Mouse (Mus musculus) G1E (cell line): ENCODE results near the gene Gm11541. TPM values are rescaled to one million over a fixed set of nuclear protein-coding genes. Genes with fewer than 3 reads are reported as not detected.

ENCODE experiments used
- ATAC-seq: 2 replicates; pipeline ENCODE4 v1.8.0; 2016; ENCODE audit warnings: mild to moderate bottlenecking; ENCODE audit not compliant: insufficient number of reproducible peaks, poor library complexity, low FRiP score, severe bottlenecking; ENCODE audit errors: extremely low read depth
- DNase-seq: peaks from one replicate; pipeline ENCODE4 v3.0.0; 2012; ENCODE audit warnings: low spot score
- H3K27me3 ChIP-seq: 2 replicates; pipeline ENCODE4 v1.6.1; 2012; ENCODE audit warnings: mild to moderate bottlenecking, low read length, inconsistent platforms; ENCODE audit not compliant: insufficient read depth
- H3K36me3 ChIP-seq: replicated peaks from 2 replicates; pipeline ENCODE3; 2012; ENCODE audit warnings: mild to moderate bottlenecking, inconsistent platforms
- H3K4me1 ChIP-seq: 2 replicates; pipeline ENCODE4 v1.6.1; 2012; ENCODE audit warnings: low read depth, low read length, inconsistent platforms, mixed read lengths; ENCODE audit not compliant: insufficient read depth
- H3K4me3 ChIP-seq: 2 replicates; pipeline ENCODE4 v1.5.1; 2012; ENCODE audit warnings: low read depth, mild to moderate bottlenecking, inconsistent platforms, low read length, moderate library complexity, mixed read lengths
- H3K9me3 ChIP-seq: replicated peaks from 2 replicates; pipeline ENCODE4 v1.6.1; 2012; ENCODE audit warnings: inconsistent platforms
- CTCF ChIP-seq: IDR thresholded peaks from 2 replicates; pipeline ENCODE4 v1.5.1; 2012; ENCODE audit warnings: low read depth, low read length, inconsistent platforms, mixed read lengths
- GATA1 ChIP-seq: IDR thresholded peaks from 2 replicates; pipeline ENCODE4 v1.6.1; 2012; ENCODE audit warnings: borderline replicate concordance, low read length, inconsistent platforms, mixed read lengths
- GATA2 ChIP-seq: IDR thresholded peaks from 2 replicates; pipeline ENCODE4 v1.6.1; 2012; ENCODE audit warnings: low read depth, low read length, inconsistent platforms, borderline replicate concordance
- POLR2AphosphoS5 ChIP-seq: IDR thresholded peaks from 2 replicates; pipeline ENCODE4 v1.6.1; 2012; ENCODE audit warnings: low read depth, low read length, inconsistent platforms; ENCODE audit not compliant: insufficient replicate concordance
- TAL1 ChIP-seq: conservative IDR thresholded peaks from 2 replicates; pipeline ENCODE4 v1.6.1; 2012; ENCODE audit warnings: low read depth, low read length, inconsistent platforms, mixed read lengths
- polyA plus RNA-seq: library from polyadenylated mRNA; stranded (reverse); fragments of >175 nt; gene quantifications from 2 replicates; pipeline ENCODE4 v1.2.3, GENCODE M21; 2012
- total RNA-seq, 2 experiments: library from RNA; stranded (forward) in 1 of 2; stranded (reverse) in 1 of 2; fragments of 200-1000 nt in 1 of 2; fragments of >200 nt in 1 of 2; fragmentation: Nextera tagmentation in 1 of 2; gene quantifications; 2 replicates each; pipeline ENCODE4 v1.2.3; 2014 to 2017

The Gm11541 gene
- total RNA-seq (2014; fragmentation: Nextera tagmentation) (not detected in 2 replicates), total RNA-seq (2017) (0.06 and 0.33 TPM in 2 replicates), polyA plus RNA-seq (not detected in 2 replicates)

GRCm38 (mm10) chr11:94704472-94704871, at the start of gene Gm11541:
TSS of gene Gm11541 (minus strand) at chr11:94704499.
- TF ChIP-seq GATA1, result no peak
- H3K27me3 ChIP-seq, result peaks cover 9% of the 10 kb centered on the region
- no peak within 1 kb of the TSS for H3K4me3 ChIP-seq
- no peaks in the 10 kb centered on the region for H3K9me3 ChIP-seq
- H3K4me1 ChIP-seq, result no peaks in the 10 kb centered on the region
- DNase-seq (no peak), ATAC-seq (no peak)
- H3K36me3 ChIP-seq, result no peaks in the 10 kb centered on the region

DNA sequence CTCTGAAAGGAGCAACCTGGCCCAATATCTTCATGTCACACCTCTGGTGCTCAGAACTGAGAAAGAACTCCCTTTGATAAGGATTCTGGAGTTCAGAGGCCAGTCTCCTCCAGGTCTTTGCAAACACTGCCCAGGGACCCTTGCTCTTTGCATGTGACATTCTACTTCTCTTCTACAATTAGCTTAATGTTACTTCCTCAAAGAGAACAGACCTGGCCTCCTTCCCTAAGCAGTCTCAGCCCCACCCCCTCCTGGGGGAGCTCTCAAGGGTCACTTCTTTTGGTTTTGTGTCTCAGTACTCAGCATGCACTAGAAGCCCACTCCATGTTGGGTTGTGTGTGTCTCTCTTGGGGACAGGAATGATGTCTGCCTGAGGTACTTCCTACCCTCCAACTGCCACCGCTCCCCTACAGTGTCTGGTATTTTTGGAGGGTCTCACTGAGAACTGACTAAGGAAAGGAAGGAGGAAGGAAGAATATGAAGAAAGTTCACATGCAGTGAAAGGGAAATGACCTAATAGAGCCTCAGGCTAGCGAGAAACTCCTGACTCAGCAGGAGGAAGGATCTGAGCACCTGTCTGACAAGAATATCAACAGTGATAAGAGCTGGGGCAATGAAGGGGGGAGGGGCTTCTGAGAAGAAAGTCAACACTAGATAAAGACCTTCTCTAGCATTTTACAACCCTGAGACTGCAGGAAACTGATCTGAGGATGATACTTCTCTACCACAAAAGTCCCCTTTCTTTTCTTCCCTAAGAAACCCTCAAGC, 48.8 kb upstream of the Gm11541 start:
- no peaks in the 10 kb centered on the region for H3K36me3 ChIP-seq
- ATAC-seq (no peak), DNase-seq (no peak)
- H3K27me3 ChIP-seq, result peaks cover 3% of the 10 kb centered on the region; the same call in 1 of the 2 replicates
- TF ChIP-seq TAL1 (no peak), GATA1 (no peak), POLR2AphosphoS5 (no peak), GATA2 (no peak), CTCF (no peak)
- no peak overlapping the region for H3K4me3 ChIP-seq
- H3K9me3 ChIP-seq, result no peaks in the 10 kb centered on the region
- H3K4me1 ChIP-seq, result no peaks in the 10 kb centered on the region

- TF ChIP-seq GATA1 (no peak), CTCF (no peak), GATA2 (no peak), POLR2AphosphoS5 (no peak), TAL1 (no peak)
- Histone ChIP-seq H3K4me3 (no peak within 1 kb of the TSS), H3K27me3 (peaks cover 4% of the 10 kb centered on the region; the same call in 1 of the 2 replicates), H3K9me3 (no peaks in the 10 kb centered on the region), H3K4me1 (no peaks in the 10 kb centered on the region), H3K36me3 (no peaks in the 10 kb centered on the region)
- no peak for ATAC-seq
- DNase-seq, result no peak
These were observed 37.5 kb upstream of the Gm11541 start, which contains the start of gene Cdc34b for GRCm38 (mm10) chr11:94741732-94742272. TSS of gene Cdc34b (plus strand) at chr11:94741782.

GRCm38 (mm10) chr11:94735746-94736145, 31.4 kb upstream of the Gm11541 start:
- H3K27me3 ChIP-seq, result peaks cover 4% of the 10 kb centered on the region; the same call in 1 of the 2 replicates
- H3K9me3 ChIP-seq, result no peaks in the 10 kb centered on the region
- no peaks in the 10 kb centered on the region for H3K36me3 ChIP-seq
- no peaks in the 10 kb centered on the region for H3K4me1 ChIP-seq
- TF ChIP-seq GATA2, result no peak
- no peak for TF ChIP-seq POLR2AphosphoS5
- TF ChIP-seq CTCF, result no peak
- TF ChIP-seq GATA1, result no peak
- TF ChIP-seq TAL1, result no peak
- ATAC-seq (no peak), DNase-seq (no peak)
- H3K4me3 ChIP-seq, result no peak overlapping the region

DNA sequence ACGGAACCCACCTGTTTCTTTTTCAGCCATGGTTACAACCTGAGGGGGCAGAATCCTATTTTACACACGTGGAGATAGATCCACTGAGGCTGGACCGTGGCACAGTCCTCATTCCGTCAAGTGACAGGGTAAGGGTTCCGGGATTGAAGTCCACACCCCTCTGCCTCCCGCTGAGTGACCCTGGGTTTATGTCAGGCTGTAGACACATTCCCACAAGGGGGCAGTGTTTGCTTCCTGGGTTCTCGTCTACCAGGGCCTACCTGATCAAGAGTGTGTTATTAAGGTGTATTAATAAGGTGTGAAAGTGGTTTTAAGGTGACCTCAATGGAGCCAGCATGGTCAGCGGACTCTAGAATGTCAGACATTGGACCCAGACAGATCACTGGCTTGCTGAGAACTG, 28.5 kb upstream of the Gm11541 start:
- peaks cover 4% of the 10 kb centered on the region; the same call in 1 of the 2 replicates for H3K27me3 ChIP-seq
- DNase-seq (no peak), ATAC-seq (no peak)
- no peaks in the 10 kb centered on the region for H3K36me3 ChIP-seq
- no peaks in the 10 kb centered on the region for H3K9me3 ChIP-seq
- no peaks in the 10 kb centered on the region for H3K4me1 ChIP-seq
- no peak overlapping the region for H3K4me3 ChIP-seq
- no peak for TF ChIP-seq GATA1
- TF ChIP-seq CTCF, result 0 out of 2 replicates have a peak, but pooled peaks have one; percentile 15

- Histone ChIP-seq H3K4me1 (no peaks in the 10 kb centered on the region), H3K4me3 (no peak overlapping the region)
- no peak for TF ChIP-seq GATA2
- no peak for TF ChIP-seq CTCF
- TF ChIP-seq TAL1, result no peak
- no peak for TF ChIP-seq GATA1
These were observed 26.9 kb upstream of the Gm11541 start for GRCm38 (mm10) chr11:94731229-94731628.

More at GRCm38 (mm10) chr11:94731229-94731628, 26.9 kb upstream of the Gm11541 start:
- DNase-seq, result no peak
- peaks cover 4% of the 10 kb centered on the region; the same call in 1 of the 2 replicates for H3K27me3 ChIP-seq
- no peak for ATAC-seq
- H3K36me3 ChIP-seq, result no peaks in the 10 kb centered on the region
- no peaks in the 10 kb centered on the region for H3K9me3 ChIP-seq
